11 mouse cellular contexts compared by ENCODE assay signal in the genomic region with DNA sequence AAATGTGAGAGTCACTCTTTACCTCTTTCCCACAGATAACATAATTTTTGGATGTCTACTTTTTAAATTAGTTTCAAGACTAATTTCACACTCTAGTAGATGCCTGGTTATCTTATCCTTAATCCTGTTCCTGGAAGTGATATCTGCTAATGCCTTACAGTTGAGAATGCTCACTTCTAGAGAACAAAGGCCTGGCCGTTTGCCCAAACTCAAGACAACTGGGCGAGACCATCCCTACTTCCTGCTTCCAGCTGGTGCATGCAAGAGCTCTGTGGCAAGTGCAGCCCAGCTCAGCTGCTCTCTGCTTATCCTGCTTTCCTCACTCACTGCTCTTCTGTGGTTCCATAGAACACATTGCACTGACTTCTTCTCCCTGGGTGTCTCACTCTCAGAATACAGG. TPM values are rescaled to one million over a fixed set of nuclear protein-coding genes. Genes with fewer than 3 reads are reported as not detected.
DNase-seq lines count a peak whose midpoint lies in the region; ATAC-seq and TF ChIP-seq lines count a peak whose summit lies in the region.
"Had no signal": no experiment of that assay in that cellular context is flagged by ENCODE, and none has a peak within 500 bp of the region (broad histone marks: within the 10 kb centered on the region; RNA-seq: fewer than 3 reads in every experiment).

No protein-coding gene starts in this region.

- H3K4me3 ChIP-seq in kidney, adult 2 months (ENCODE audit: insufficient read depth, low read depth, low read length) = no peak overlapping the region
- no peak overlapping the region for H3K4me3 ChIP-seq in MEL (ENCODE audit: control insufficient read depth in 1 of 2, insufficient read depth in 1 of 2, low read depth in 2 of 2, low read length in 2 of 2)
- no peak overlapping the region for H3K4me3 ChIP-seq in liver, embryonic 14.5 days (ENCODE audit: insufficient read depth in 1 of 2, low read depth in 2 of 2, low read length in 2 of 2)
- H3K4me3 ChIP-seq: heart, adult 2 months; limb, embryonic 15.5 days had no signal

- 0 out of 2 replicates have a peak, but pooled peaks have one; percentile 26 for ATAC-seq in liver, embryonic 14.5 days (ENCODE audit: insufficient read depth)

- DNase-seq in kidney, adult 2 months = peak; percentile 28
- DNase-seq in kidney, adult 11 months = no peak
- DNase-seq in MEL (ENCODE audit: low read depth, low spot score) (peak; percentile 96), R1 (ENCODE audit: low read depth, low spot score) (peak; percentile 28)
- DNase-seq in liver, embryonic 14.5 days (ENCODE audit: low read depth in 3 of 3, low spot score in 3 of 3) = no peak
- DNase-seq in embryo, embryonic 11 days = no peak
- DNase-seq in thymus, adult 18-20 months = no peak
- no peak for DNase-seq in right cerebral cortex, adult 18-20 months
- DNase-seq: thymus, adult 2 months had no signal

- H3K27ac ChIP-seq in kidney, adult 2 months (ENCODE audit: insufficient read depth, low read depth, low read length) = no peak overlapping the region
- H3K27ac ChIP-seq in MEL (ENCODE audit: control insufficient read depth, low read depth, low read length) = peak overlapping the region; percentile 60
- H3K27ac ChIP-seq in liver, embryonic 14.5 days = no peak overlapping the region
- H3K27ac ChIP-seq: heart, adult 2 months; limb, embryonic 15.5 days had no signal

- no peak for TF ChIP-seq RAD21 in MEL (IDR thresholded peaks at IDR 0.05; ENCODE audit: low read depth, low read length)

- no peaks in the 10 kb centered on the region for H3K9me3 ChIP-seq in MEL (replicated peaks; ENCODE audit: insufficient read depth, low read length)
- no peaks in the 10 kb centered on the region for H3K9me3 ChIP-seq in liver, embryonic 14.5 days (ENCODE audit: control insufficient read depth, low read length)
- H3K9me3 ChIP-seq: limb, embryonic 15.5 days had no signal

- no peak for TF ChIP-seq CTCF in kidney, adult 2 months (conservative IDR thresholded peaks at IDR 0.05; ENCODE audit: insufficient read depth, insufficient read length, low read depth, low read length)
- no peak for TF ChIP-seq CTCF in MEL (IDR thresholded peaks at IDR 0.05 in 2 of 3, conservative IDR thresholded peaks at IDR 0.05 in 1 of 3; ENCODE audit: control insufficient read depth in 1 of 3, insufficient read depth in 1 of 3, low read depth in 2 of 3, low read length in 3 of 3, poor library complexity in 1 of 3, severe bottlenecking in 1 of 3)
- no peak for TF ChIP-seq CTCF in liver, embryonic 14.5 days (IDR thresholded peaks at IDR 0.05; ENCODE audit: low read depth)

- TF ChIP-seq EP300 in MEL (IDR thresholded peaks at IDR 0.05; ENCODE audit: low read depth in 1 of 2, low read length in 2 of 2) = peak; percentile 91 to 92
- TF ChIP-seq EP300 in liver, embryonic 14.5 days (IDR thresholded peaks at IDR 0.05; ENCODE audit: low read depth) = no peak

- TF ChIP-seq POLR2A in kidney, adult 2 months (IDR thresholded peaks at IDR 0.05; ENCODE audit: low read depth, low read length) = no peak
- no peak for TF ChIP-seq POLR2A in MEL (IDR thresholded peaks at IDR 0.05; ENCODE audit: control insufficient read depth in 1 of 2, insufficient read depth in 1 of 2, low read depth in 1 of 2, low read length in 2 of 2, poor library complexity in 1 of 2)

- H3K36me3 ChIP-seq in kidney, adult 2 months (ENCODE audit: control insufficient read depth, insufficient read depth, low read length) = no peaks in the 10 kb centered on the region; the same call in 1 of the 2 replicates
- peaks cover 0 to 23% of the 10 kb centered on the region in 2 experiments; a peak in 2 of 4 replicates for H3K36me3 ChIP-seq in MEL (ENCODE audit: control insufficient read depth in 1 of 2, insufficient read depth in 2 of 2, low read length in 2 of 2)
- H3K36me3 ChIP-seq in liver, embryonic 14.5 days (replicated peaks; ENCODE audit: control insufficient read depth, insufficient read depth, low read depth) = no peaks in the 10 kb centered on the region

- no peaks in the 10 kb centered on the region for H3K27me3 ChIP-seq in kidney, adult 2 months (replicated peaks; ENCODE audit: control insufficient read depth, insufficient read depth, low read length)
- no peaks in the 10 kb centered on the region for H3K27me3 ChIP-seq in MEL (ENCODE audit: control insufficient read depth in 1 of 2, insufficient read depth in 2 of 2, low read length in 2 of 2)
- H3K27me3 ChIP-seq in liver, embryonic 14.5 days (ENCODE audit: control insufficient read depth, insufficient read depth, low read length) = no peaks in the 10 kb centered on the region
- H3K27me3 ChIP-seq: limb, embryonic 15.5 days had no signal

- 60% methylated on average over 2 of the region's 2 CpGs for WGBS in kidney, adult 2 months
- WGBS in liver, embryonic 14.5 days (ENCODE audit: insufficient replicate concordance) = 8% methylated on average over 2 of the region's 2 CpGs

- H3K9ac ChIP-seq in MEL (ENCODE audit: control insufficient read depth, low read depth, low read length, poor library complexity, severe bottlenecking) = no peak overlapping the region
- H3K9ac ChIP-seq in liver, embryonic 14.5 days (replicated peaks) = no peak overlapping the region
- H3K9ac ChIP-seq: limb, embryonic 15.5 days had no signal

- no peaks in the 10 kb centered on the region for H3K4me1 ChIP-seq in kidney, adult 2 months (ENCODE audit: control insufficient read depth, insufficient read depth, low read length)
- H3K4me1 ChIP-seq in MEL (ENCODE audit: control insufficient read depth in 1 of 2, insufficient read depth in 2 of 2, low read length in 2 of 2) = peaks cover 15 to 18% of the 10 kb centered on the region in 2 experiments
- peaks cover 0 to 6% of the 10 kb centered on the region in 2 experiments; a peak in 1 of 4 replicates for H3K4me1 ChIP-seq in liver, embryonic 14.5 days (replicated peaks; ENCODE audit: control insufficient read depth in 2 of 2, insufficient read depth in 2 of 2, low read length in 1 of 2)
- H3K4me1 ChIP-seq: limb, embryonic 15.5 days had no signal

- no peak overlapping the region for H3K4me2 ChIP-seq in liver, embryonic 14.5 days (ENCODE audit: low read depth)
- H3K4me2 ChIP-seq: limb, embryonic 15.5 days had no signal

- H3K79me2 ChIP-seq in MEL (ENCODE audit: control insufficient read depth, insufficient read depth, low read length, poor library complexity) = no peaks in the 10 kb centered on the region

TF ChIP-seq in MEL, 35 proteins besides CTCF, POLR2A, EP300 and RAD21:
- TF ChIP-seq MYC (IDR thresholded peaks at IDR 0.05; ENCODE audit: low read depth, low read length) (peak; percentile 15; the same call in 1 of the 2 replicates), UBTF (IDR thresholded peaks at IDR 0.05; ENCODE audit: borderline replicate concordance, insufficient read depth, low read depth, low read length) (no peak), CHD1 (IDR thresholded peaks at IDR 0.05; ENCODE audit: low read depth, low read length) (no peak), MEF2A (IDR thresholded peaks at IDR 0.05; ENCODE audit: extremely low read depth, insufficient replicate concordance, low read depth, low read length, poor library complexity, severe bottlenecking) (0 out of 2 replicates have a peak, but pooled peaks have one; percentile 7), TCF12 (IDR thresholded peaks at IDR 0.05; ENCODE audit: low read depth, low read length) (peak; percentile 79; the same call in 1 of the 2 replicates), JUND (IDR thresholded peaks at IDR 0.05; ENCODE audit: low read depth, low read length) (no peak), TAL1 (IDR thresholded peaks at IDR 0.05; ENCODE audit: low read length) (peak; percentile 63), BHLHE40 (IDR thresholded peaks at IDR 0.05; ENCODE audit: borderline replicate concordance, low read depth, low read length) (peak; percentile 69; the same call in 1 of the 2 replicates), MXI1 (IDR thresholded peaks at IDR 0.05; ENCODE audit: low read depth, low read length) (peak; percentile 40; the same call in 1 of the 2 replicates), ETS1 (IDR thresholded peaks at IDR 0.05; ENCODE audit: low read depth, low read length) (peak; percentile 98), RCOR1 (IDR thresholded peaks at IDR 0.05; ENCODE audit: low read depth, low read length) (peak; percentile 46; the same call in 1 of the 2 replicates), ELF1 (IDR thresholded peaks at IDR 0.05; ENCODE audit: low read depth, low read length) (peak; percentile 86), ZMIZ1 (IDR thresholded peaks at IDR 0.05; ENCODE audit: low read depth, low read length) (no peak), GATA1 (IDR thresholded peaks at IDR 0.05; ENCODE audit: low read depth, low read length) (peak; percentile 97), MAFK (IDR thresholded peaks at IDR 0.05; ENCODE audit: borderline replicate concordance, low read depth, low read length) (no peak), SMC3 (IDR thresholded peaks at IDR 0.05; ENCODE audit: low read depth, low read length) (no peak), CHD2 (IDR thresholded peaks at IDR 0.05; ENCODE audit: low read length) (no peak), MYB (IDR thresholded peaks at IDR 0.05; ENCODE audit: low read depth, low read length) (peak; percentile 50; the same call in 1 of the 2 replicates), SIN3A (IDR thresholded peaks at IDR 0.05; ENCODE audit: low read length) (peak; percentile 81), HCFC1 (IDR thresholded peaks at IDR 0.05; ENCODE audit: low read depth, low read length) (no peak)
TF ChIP-seq in MEL: peak in this region for 12.

RNA-seq across cellular contexts. Expression of gene Slc25a31, which starts 14.2 kb away (rescaled TPM):
- 0.08 TPM in 1 of 2 replicates, not detected in the other for polyA plus RNA-seq in kidney, adult 2 months (2012; rRNA removed)
- total RNA-seq in MEL (2012; rRNA removed) = not detected in 2 replicates
- polyA plus RNA-seq in MEL (2012; ENCODE audit: insufficient read depth in 1 of 2, insufficient read length in 2 of 2, low read depth in 1 of 2, low replicate concordance in 2 of 2, missing spikeins in 1 of 2) = not detected
- polyA plus RNA-seq in liver, embryonic 14.5 days (2012; rRNA removed) = 0.03 and 0.08 TPM in 2 replicates
- 0.19 and 0.20 TPM in 2 replicates for polyA plus RNA-seq in liver, embryonic 14.5 days (2014; fragmentation: Nextera tagmentation; extraction: Ambion mirVana)

RNA-seq across cellular contexts. Expression of gene Hspa4l, which starts 49.9 kb away (rescaled TPM):
- 6.5 and 8.1 TPM in 2 replicates for polyA plus RNA-seq in kidney, adult 2 months (2012; rRNA removed)
- 35.7 and 37.4 TPM in 2 replicates for total RNA-seq in MEL (2012; rRNA removed)
- 10 to 100 TPM; 19.2 to 37.2 TPM for polyA plus RNA-seq in MEL (2012; ENCODE audit: insufficient read depth in 1 of 2, insufficient read length in 2 of 2, low read depth in 1 of 2, low replicate concordance in 2 of 2, missing spikeins in 1 of 2)
- 2.4 and 4.3 TPM in 2 replicates for polyA plus RNA-seq in liver, embryonic 14.5 days (2012; rRNA removed)
- polyA plus RNA-seq in liver, embryonic 14.5 days (2014; fragmentation: Nextera tagmentation; extraction: Ambion mirVana) = 15.7 and 18.4 TPM in 2 replicates

Comparison
In these comparisons a context has a peak if more than half of its experiments do, and no peak if none do; other contexts are left out.
1. DNase-seq: peak in kidney, adult 2 months (single experiment), MEL (single experiment) and R1 (single experiment); none in kidney, adult 11 months (single experiment), liver, embryonic 14.5 days (0 of 3), embryo, embryonic 11 days (single experiment), thymus, adult 18-20 months (0 of 2) and right cerebral cortex, adult 18-20 months (single experiment).